Mouse (Mus musculus) layer of hippocampus, adult 6 months (tissue): ENCODE results near the gene 6330409D20Rik. TPM values are rescaled to one million over a fixed set of nuclear protein-coding genes. Genes with fewer than 3 reads are reported as not detected.

ENCODE experiments used
- long read RNA-seq, 2 experiments: library from polyadenylated mRNA; unstranded; transcript quantifications; one replicate each; pipeline ENCODE4 v2.0.0; 2019 to 2020
- microRNA-seq: library from miRNA; unstranded; fragments of <30 nt; microRNA quantifications from one replicate; pipeline ENCODE4 v1.2.0, GENCODE M21; 2020
- polyA plus RNA-seq: library from polyadenylated mRNA; unstranded; fragments of <200 nt; fragmentation: Nextera tagmentation; gene quantifications from 2 replicates; pipeline ENCODE4 v1.2.3, GENCODE M21; 2021

The 6330409D20Rik gene
- 0.41 and 0.60 TPM in 2 replicates for polyA plus RNA-seq
- long read RNA-seq, experiment 1, partial matches to known transcripts, result 0 of 2 reads
- long read RNA-seq, experiment 1, other reads (novel, unspliced or antisense), result 1 of 2 reads
- long read RNA-seq, experiment 2, partial matches to known transcripts, result 0 of 4 reads
- long read RNA-seq, experiment 2, other reads (novel, unspliced or antisense), result 4 of 4 reads

GRCm38 (mm10) chr2:32740916-32741272 is at the start of gene 6330409D20Rik:
Gene 6330409D20Rik, minus strand, starts transcription at chr2:32741016.

GRCm38 (mm10) chr2:32784048-32784681 is 43.3 kb upstream of the 6330409D20Rik start, which contains the start of gene Cfap157:
Gene Cfap157, minus strand, starts transcription at chr2:32784428.

GRCm38 (mm10) chr2:32775359-32776074 is 34.7 kb upstream of the 6330409D20Rik start, which contains the start of the genes Ttc16 and Ptrh1:
Gene Ttc16, minus strand, starts transcription at chr2:32775633.
Gene Ptrh1, plus strand, starts transcription at chr2:32775786.

GRCm38 (mm10) chr2:32757056-32757845 is 16.4 kb upstream of the 6330409D20Rik start, which contains the start of gene Tor2a:
Gene Tor2a, plus strand, starts transcription at chr2:32757234.

GRCm38 (mm10) chr2:32720681-32721229 is 20.1 kb downstream of the 6330409D20Rik start, which contains the start of gene Sh2d3c:
Gene Sh2d3c, plus strand, starts transcription at chr2:32721055.

GRCm38 (mm10) chr2:32712934-32713817 is 27.6 kb downstream of the 6330409D20Rik start, which contains the start of gene Cdk9:
Gene Cdk9, minus strand, starts transcription at chr2:32713076.

GRCm38 (mm10) chr2:32704021-32704421 is 36.8 kb downstream of the 6330409D20Rik start, which contains the start of gene Fpgs:
Gene Fpgs, minus strand, starts transcription at chr2:32704145.

Small RNA genes within 50 kb of the gene (microRNA-seq; reads per million reads assigned to microRNA genes)
- not detected for gene Mir2861
- gene Mir3960, result not detected
- not detected for gene Mir8093

Other genes with a start within 250 kb of the 6330409D20Rik start
- 24.3 and 34.4 TPM in 2 replicates for gene Fam102a, start 205.7 kb downstream of the 6330409D20Rik start, polyA plus RNA-seq
- gene Dpm2, start 170.2 kb downstream of the 6330409D20Rik start, polyA plus RNA-seq, result 150 and 152 TPM in 2 replicates
- 0.95 and 1.2 TPM in 2 replicates for gene Pip5kl1, start 166.2 kb downstream of the 6330409D20Rik start, polyA plus RNA-seq
- gene 9430097D07Rik, start 165.3 kb downstream of the 6330409D20Rik start, polyA plus RNA-seq, result 0.25 and 0.26 TPM in 2 replicates
- 36.2 and 41.8 TPM in 2 replicates for gene St6galnac4, start 153.9 kb downstream of the 6330409D20Rik start, polyA plus RNA-seq
- gene St6galnac6, start 141.3 kb downstream of the 6330409D20Rik start, polyA plus RNA-seq, result 10.3 and 11.1 TPM in 2 replicates
- 96.4 and 102 TPM in 2 replicates for gene Ak1, start 119.3 kb downstream of the 6330409D20Rik start, polyA plus RNA-seq
- gene Eng, start 94.4 kb downstream of the 6330409D20Rik start, polyA plus RNA-seq, result 14.0 and 18.7 TPM in 2 replicates
- gene Fpgs, start 36.9 kb downstream of the 6330409D20Rik start, polyA plus RNA-seq, result 6.2 and 6.9 TPM in 2 replicates
- 12.5 and 15.1 TPM in 2 replicates for gene Cdk9, start 27.9 kb downstream of the 6330409D20Rik start, polyA plus RNA-seq
- gene Sh2d3c, start 20.0 kb downstream of the 6330409D20Rik start, polyA plus RNA-seq, result 21.5 and 27.3 TPM in 2 replicates
- gene Tor2a, start 16.2 kb upstream of the 6330409D20Rik start, polyA plus RNA-seq, result 49.3 and 49.8 TPM in 2 replicates
- 0.33 and 0.49 TPM in 2 replicates for gene Ttc16, start 34.6 kb upstream of the 6330409D20Rik start, polyA plus RNA-seq
- gene Ptrh1, start 34.8 kb upstream of the 6330409D20Rik start, polyA plus RNA-seq, result 7.0 and 7.9 TPM in 2 replicates
- gene Cfap157, start 43.4 kb upstream of the 6330409D20Rik start, polyA plus RNA-seq, result 0.60 and 1.1 TPM in 2 replicates
- 256 and 296 TPM in 2 replicates for gene Stxbp1, start 106.2 kb upstream of the 6330409D20Rik start, polyA plus RNA-seq
- 3.9 and 5.1 TPM in 2 replicates for gene Fam129b, start 135.1 kb upstream of the 6330409D20Rik start, polyA plus RNA-seq
- gene Rpl12, start 220.5 kb upstream of the 6330409D20Rik start, polyA plus RNA-seq, result 411 and 455 TPM in 2 replicates
- 7.7 and 9.4 TPM in 2 replicates for gene Lrsam1, start 220.6 kb upstream of the 6330409D20Rik start, polyA plus RNA-seq
- gene Slc2a8, start 241.1 kb upstream of the 6330409D20Rik start, polyA plus RNA-seq, result 27.9 and 30.1 TPM in 2 replicates